Mouse (Mus musculus): ENCODE data around the gene Irak3.

Gene Irak3

DNA sequence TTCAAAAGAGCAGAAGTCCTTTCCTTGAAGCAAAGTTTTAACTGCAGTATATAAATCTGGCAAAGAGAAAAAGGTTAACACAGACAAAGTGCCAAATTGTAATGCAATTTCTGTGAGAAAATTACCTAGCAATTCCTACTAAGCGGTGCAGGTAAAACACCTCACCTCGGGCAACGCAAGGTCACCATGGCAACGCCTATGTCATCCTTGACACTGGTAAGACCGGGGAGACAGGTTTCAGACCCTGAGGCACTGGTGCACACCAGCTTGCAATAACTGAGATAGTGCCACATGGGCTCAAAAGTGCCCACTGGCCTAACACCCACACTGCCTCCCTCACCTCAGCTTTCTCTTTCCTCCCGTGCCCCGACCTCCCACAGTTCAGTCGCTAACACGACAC, 106.8 kb downstream of the Irak3 start:
- no peak for DNase-seq (ENCODE audit: low spot score)

GRCm38 (mm10) chr10:120092548-120092947, 109.4 kb downstream of the Irak3 start:
- no peak for DNase-seq (ENCODE audit: low spot score)

Measured in urinary bladder, postnatal 25 days (tissue).